Mouse (Mus musculus): ENCODE data around the gene Parp3.

DNA sequence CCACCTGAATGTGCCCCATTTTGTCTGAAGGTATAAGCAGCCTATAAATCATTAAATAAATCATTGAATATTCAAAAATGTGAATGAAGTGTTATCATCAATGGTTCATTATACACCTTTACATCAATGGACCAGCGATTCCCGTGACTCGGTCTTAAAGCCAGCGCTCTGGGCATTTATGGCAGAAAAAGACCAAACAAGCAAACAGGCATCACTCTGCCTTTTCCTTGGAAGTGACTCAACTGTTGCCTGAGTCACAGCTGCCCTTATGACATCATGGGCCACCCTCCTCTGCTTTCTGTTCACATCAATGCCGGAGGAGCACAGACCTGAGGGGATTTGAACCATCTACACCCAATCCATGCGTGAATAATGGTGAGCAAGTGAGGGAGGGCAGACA is 22.9 kb upstream of the Parp3 start, which contains the start of gene Iqcf1:
- TF ChIP-seq CTCF (IDR thresholded peaks at IDR 0.05): no peak
- TF ChIP-seq EP300 (IDR thresholded peaks at IDR 0.05): no peak

All from lung, postnatal 0 days (tissue).